Mouse (Mus musculus) embryo, embryonic 10 days (tissue): ENCODE results near the gene Anapc7.

Experiments
- DNase-seq: peaks from one replicate; pipeline ENCODE4 v3.0.0-alpha.2; 2015; ENCODE audit warnings: low spot score

Anapc7 gene

DNA sequence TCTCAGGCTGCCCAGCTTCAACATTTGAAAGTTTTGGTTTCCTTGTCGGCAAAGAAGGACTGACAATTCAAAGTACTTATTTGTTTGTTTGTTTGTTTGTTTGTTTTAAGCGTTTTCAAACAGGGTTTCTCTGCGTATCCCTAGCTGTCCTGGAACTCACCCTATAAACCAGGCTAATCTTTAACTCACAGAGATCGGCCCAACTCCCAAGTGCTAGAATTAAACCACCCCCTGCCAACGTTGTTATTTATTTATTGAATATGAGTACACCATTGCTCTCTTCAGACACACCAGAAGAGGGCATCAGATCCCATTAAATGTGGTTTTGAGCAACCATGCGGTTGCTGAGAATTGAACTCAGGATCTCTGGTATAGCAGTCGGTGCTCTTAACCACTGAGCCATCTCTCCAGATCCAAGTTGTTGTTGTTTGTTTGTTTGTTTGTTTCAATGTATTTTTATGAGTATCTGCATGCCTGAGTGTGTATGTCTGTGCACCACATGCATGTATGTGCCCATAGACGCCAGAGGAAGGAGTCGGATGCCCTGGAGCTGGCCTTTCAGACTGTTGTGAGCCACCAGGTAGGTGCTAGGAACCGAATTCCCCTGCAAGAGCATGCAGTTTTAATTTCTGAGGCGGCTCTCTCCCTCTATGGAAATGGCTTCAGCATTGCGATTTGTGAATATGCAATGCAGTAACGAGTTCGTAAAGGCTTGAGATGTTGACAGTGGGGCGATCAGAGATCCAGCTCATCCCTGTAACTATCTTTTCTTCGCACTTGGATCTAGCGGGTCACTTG is at the start of gene Anapc7:
Anapc7 (plus strand) TSS at position 423 of the 798 bp plus-strand sequence.
- no peak for DNase-seq

DNA sequence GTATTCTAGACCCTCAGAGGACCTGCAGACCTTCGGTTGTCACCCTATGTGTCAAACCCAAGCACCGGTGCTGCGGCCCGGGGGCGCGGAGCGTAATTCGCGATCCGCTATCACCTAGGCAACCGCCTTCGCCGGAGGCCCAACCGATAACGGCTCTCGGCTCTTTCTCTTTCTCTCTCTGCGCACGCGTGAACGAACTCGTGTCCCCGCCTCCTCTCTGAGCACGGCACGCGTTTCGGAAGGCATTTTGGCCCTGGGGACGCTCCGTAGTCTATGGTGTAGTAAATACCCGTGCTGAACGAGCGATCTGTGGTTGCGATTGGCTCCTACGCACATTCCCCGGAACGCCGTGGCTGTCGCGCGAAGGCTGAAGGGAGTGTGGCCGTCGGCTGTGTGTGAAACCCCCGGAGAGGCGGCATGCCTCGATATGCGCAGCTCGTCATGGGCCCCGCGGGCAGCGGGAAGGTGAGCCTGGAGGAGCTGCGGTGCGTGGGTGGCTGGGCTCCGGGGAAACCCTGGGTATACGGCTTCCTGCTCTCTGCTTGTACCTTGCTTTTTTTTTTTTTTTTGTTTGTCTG is 49.2 kb upstream of the Anapc7 start, which contains the start of gene Fam216a:
Fam216a (minus strand) TSS at position 173 of the 578 bp plus-strand sequence.
- peak; percentile 100 for DNase-seq

DNA sequence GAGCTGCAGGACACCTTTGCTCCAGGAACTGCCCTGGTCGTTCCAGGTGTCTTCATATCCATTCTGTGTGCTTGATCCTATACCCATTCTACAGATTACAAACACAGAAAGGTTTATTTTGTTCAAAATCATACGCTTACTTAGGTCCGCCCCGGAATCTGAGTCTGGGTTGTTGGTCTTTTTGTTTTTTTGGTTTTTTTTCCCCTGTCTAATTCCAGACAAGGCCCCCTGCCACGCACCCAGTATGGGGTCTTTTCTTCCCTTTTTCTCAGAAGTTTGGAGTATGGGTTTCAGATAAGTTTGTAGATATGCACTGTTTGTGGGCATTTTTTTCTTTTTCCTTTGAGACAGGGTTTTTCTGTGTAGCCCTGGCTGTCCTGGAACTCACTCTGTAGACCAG is 48.6 kb upstream of the Anapc7 start:
- DNase-seq = no peak

DNA sequence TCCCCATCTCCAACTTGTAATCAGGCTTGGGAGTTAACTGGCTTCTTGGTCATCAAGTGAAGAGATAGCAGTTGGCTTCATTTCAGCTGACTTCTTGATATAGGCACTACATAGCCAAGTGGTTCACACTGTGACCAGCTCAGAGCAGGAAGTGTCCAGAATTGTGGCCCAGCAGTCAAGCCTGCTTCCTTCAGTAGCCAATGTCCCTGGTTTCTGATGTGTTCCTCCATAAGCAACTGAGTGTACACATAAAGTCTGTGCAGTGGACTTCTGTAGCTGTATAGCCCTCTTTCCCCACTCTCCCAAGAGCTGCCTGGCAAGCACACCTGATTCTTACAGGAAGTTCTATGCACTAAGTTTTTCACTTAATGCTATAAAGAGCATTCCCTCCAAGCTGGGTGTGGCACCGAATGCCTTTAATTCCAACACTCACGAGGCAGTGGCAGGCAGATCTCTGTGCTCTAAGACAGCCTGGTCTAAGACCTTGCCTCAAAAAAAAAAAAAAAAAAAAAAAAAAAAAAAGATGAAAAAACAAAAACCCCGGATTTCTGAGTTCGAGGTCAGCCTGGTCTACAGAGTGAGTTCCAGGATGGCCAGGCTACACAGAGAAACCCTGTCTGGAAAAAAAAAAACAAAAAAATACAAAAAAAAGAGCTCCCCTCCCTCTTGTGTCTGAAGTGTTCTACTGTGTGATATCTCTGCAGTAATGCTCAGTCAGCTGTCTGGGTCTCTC is 44.2 kb upstream of the Anapc7 start:
- no peak for DNase-seq

DNA sequence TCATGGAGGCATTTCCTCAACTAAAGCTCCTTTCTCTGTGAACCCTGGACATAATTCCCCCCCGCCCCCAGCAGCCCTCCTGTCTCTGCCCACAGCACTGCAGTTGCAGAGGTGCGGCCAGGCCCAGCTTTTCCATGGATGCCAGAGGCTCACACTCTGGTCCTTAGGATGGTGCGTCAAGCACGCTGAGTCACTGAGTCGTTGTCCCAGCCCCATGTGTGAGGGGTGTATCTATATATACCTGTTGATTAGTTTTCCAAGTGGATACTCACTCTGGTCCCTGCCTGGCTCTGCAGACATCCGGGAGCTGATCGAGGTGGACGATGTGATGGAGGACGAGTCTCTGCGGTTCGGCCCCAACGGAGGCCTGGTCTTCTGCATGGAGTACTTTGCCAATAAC is 43.3 kb upstream of the Anapc7 start:
- DNase-seq = no peak

DNA sequence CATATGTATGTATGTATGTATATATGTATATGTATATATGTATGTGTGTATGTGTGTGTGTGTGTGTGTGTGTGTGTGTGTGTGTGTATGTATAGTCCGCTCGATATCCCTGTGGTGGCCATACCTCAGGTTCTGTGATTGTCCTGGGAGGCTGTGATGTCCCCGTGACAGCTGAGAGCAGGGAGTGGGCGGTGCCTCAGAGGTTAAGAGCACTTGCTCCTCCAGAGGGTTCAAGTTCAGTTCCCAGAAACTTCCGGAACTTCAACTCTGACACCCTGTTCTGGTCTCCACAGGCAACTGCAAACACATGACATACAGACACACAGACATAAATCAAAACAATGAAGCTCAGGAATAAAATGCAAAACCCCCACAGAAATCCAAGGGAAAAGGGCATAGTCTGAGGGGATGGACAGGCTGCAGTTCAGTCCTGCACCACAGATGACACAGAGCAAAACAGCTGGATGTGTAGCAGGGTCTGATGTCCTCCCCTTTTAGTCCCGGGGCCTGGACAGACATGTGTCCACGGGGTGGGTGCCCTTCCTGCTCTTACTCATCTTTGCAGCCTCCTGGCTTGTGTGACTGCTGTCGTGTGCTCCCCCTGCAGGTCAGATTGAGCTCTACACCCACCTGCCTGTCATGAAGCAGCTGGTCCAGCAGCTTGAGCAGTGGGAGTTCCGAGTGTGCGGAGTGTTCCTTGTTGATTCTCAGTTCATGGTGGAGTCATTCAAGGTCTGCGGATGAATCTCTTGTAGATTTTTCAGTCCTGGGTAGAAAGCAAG is 41.9 kb upstream of the Anapc7 start:
- peak; percentile 89 for DNase-seq

DNA sequence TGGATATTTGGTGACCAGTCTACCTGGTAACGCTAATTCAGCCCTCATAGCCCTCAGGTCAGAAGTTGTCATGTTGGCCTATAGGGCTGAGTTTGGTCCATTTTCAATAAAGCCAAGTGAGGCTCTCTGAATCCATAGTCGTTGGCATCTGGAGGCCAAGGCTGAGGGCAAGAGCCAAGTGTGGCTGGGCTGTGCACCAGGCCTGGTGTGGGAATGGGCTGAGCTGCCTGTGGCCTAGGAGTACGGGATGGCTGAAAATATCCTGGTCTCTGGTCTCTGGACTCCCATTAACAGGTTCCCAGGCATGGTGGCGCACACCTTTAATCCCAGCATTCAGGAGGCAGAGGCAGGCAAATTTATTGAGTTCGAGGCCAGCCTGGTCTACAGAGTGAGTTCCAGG is 31.5 kb upstream of the Anapc7 start:
- no peak for DNase-seq

DNA sequence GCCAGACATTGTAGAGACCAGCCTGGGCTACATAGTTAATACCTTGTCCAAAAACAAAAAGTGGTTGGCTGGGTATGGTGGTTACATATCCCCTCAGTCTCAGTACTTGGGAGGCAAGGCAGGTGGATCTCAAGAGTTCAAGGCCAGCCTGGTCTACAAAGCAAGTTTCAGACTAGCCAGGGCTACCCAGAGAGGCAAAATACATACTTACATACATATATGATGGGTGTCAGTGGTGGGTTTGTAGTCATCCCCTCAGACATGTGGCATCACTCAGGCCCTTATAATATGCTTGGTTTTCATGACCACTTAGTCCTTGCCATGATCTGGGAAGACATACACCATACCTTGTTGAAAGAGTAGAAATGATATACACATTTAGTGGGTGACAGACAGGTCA is 30.8 kb upstream of the Anapc7 start:
- DNase-seq = no peak

DNA sequence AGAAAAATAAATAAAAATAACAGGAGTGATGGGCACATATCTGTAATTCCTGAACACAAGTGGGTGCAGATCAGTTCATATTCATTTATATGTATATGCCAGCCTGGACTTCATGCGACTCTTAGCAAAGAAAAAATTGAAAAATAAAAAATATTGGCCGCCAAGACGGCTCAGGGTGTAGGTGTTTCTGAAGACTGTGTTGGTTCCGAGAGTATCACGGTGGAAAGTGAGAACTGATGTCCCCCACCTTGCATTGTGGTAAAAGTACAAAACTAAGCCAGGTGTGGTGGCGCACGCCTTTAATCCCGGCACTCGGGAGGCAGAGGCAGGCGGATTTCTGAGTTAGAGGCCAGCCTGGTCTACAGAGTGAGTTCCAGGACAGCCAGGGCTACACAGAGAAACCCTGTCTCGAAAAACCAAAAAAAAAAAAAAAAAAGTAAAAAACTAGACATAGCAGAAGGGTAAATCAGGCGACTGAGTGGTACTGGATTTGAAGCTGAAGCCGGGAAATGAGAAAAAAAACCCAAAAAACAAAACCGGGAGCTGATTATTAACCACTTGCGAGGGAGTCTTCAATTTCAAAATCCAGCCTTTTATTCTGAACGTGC is 30.2 kb upstream of the Anapc7 start:
- no peak for DNase-seq

DNA sequence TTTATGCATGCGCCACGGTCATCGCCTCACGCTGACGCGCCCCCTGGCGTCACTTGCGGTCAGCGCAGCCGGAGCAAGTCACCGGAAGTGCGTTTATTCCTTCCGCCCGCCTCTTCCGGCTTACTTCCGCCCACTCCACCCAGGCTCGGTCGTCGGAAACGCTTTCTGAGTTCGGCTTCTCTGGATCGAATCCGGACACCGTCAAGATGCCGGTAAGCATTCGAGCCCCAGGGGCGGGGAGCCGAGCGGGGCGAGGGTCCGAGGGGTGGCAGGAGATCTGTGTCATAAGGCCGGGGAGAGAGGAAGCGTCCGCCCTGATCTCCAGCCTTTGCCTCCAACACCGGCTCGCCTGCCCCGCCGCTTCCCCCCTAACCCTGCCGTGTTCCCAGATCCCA is 29.7 kb upstream of the Anapc7 start, which contains the start of gene Arpc3:
Arpc3 (plus strand) TSS at position 93 of the 395 bp plus-strand sequence.
- peak; percentile 96 for DNase-seq

DNA sequence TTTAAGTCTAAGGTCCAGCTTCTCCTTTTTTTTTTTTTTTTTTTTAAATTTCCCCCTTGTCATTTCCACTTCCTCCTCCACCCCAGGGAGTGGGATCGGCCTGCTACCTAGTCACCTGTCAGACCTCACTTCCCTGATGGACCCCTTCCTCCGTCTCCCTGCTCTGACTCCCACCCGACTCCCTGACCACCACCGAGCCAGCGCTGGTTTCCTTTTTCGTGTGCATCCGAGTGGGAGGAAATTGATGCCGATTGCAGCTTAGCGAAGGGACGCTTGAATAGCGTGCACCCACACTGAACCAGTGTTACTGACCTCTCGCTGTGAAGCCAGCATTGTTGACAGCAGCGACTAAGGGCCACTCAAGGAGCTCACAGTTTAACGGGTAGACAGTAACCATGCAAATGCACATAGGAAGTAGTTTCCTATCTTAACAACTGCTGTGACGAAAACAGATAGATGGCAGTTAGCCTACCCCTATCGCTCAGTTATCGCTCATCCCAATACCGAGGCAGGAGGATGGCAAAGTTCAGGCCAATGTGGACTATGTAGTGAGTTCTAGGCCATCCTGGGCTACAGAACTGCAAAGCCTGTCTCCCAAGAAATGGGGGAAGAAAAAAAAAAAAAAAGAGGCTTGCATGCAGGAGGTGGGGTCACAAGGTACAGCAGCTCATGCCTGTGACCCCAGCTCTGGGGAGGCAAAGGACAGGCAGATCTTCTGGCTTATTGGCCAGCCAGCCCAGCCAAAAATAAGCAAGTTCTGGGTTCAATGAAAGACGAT is 29.1 kb upstream of the Anapc7 start:
- no peak for DNase-seq

DNA sequence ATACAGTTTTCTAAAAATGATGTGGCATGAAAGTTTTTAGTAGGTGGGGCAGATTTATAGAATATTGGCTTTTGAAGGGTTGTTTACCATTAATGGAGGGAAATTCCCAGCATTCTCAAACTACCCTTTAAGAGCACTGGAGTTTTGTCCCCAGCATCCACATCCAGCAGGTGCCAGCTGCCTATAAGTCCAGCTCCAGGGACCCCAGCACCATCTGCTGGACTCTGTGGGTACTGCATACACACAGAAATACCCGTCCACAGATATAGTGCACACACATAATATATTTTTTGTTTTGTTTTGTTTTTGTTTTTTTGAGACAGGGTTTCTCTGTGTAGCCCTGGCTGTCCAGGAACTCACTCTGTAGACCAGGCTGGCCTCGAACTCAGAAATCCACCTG is 27.6 kb upstream of the Anapc7 start:
- peak; percentile 71 for DNase-seq

DNA sequence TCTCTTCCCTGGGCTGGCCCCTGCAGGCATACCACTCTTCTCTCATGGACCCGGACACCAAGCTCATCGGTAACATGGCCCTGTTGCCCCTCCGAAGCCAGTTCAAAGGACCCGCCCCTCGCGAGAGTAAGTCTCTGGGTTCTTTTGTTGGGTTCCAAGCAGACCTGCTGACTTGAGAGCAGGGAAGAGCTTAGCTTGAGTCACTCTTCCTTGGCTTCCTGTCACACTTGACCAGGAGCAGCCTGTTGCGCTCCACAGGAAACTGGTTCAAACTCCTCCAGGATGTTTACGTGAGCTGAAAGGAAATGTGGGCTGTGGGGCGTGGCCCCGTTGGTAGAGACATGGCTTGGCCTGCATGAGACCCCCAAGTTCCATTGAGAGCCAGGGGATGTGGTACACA is 24.7 kb upstream of the Anapc7 start:
- DNase-seq = peak; percentile 25

DNA sequence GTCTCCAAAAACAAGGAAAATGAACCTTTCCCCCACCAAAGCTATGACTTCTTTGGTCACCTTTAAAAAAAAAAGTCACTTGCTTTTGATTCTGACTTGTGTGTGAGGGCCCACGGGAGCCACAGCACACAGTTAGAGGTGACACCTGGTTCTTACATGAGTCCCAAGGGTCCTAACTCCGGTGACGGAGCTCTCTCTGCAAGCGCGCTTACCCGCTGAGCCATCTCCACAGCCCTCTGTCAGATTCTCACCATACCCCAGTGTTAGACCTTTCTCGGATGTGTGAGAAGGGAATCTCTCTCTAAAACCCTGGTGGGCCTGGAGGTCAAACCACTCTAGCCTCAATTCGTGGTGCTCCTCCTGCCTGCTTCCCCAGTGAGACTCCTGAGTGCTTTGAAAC is 24.0 kb upstream of the Anapc7 start:
- DNase-seq = no peak

DNA sequence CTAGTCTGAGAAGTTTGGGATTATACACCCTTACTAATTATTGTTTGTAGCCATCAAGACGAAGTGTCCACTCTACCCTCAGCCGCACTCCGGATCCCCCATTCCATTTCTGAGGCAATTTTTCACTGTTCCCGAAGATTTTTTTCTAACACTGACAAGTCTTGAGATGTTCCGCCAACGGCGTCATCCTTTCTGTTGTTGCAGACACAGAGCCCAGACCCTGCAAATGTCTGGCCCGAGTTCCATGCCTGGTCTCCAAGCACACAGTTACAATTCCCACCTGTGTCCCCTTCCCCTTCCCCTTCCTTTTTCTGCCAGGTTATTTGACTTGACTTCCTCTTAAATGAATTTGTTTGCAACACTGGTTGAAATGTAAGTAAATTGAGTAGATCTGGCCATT is 21.6 kb upstream of the Anapc7 start:
- no peak for DNase-seq

DNA sequence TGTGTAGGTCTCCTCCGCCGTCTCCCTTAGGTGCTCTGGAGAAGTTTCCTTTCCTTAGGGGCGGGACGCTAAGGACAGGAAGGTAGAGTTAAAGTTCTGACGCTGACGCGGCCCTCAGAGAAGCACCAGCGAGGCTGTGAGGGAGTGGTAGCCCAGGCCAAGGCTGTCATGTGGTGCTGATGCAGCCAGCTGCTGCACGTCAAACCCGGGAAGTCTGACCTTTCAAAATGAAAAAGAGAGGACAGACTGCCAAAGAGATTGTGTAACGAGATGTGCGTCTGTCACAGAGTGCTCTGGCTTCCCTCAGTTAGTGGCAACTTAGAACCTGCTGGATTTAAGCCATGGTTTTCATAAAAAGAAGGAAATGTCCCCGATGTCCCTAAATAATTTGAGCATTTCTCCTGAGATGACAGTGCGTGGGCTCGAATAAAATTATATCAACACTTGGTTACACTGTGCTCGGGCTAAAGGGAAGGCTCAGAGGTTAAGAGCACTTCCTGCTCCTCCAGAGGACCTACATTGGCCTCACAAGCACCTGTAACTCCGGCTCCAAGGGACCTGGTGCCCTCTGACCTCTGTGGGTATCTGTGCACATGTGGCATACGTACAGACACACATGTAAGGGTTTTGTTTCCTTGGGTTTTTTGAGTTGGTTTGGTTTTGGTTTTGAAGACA is 20.7 kb upstream of the Anapc7 start:
- no peak for DNase-seq

DNA sequence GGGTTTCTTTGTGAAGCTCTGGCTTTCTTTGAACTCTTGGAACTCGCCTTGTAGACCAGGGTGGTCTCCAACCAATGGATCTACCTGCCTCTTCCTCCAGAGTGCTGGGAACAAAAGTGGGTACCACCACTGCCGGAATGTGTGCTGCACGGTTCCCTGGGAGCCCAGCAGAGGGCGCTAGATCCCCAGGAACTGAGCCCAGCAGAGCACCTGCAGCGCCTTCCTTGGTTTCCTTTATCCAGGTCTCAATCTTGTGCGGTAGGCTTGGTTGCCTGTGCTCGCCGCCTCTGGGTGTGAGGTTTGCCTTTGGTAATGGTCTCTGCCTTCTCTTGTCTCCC is 20.2 kb upstream of the Anapc7 start:
- peak; percentile 65 for DNase-seq

DNA sequence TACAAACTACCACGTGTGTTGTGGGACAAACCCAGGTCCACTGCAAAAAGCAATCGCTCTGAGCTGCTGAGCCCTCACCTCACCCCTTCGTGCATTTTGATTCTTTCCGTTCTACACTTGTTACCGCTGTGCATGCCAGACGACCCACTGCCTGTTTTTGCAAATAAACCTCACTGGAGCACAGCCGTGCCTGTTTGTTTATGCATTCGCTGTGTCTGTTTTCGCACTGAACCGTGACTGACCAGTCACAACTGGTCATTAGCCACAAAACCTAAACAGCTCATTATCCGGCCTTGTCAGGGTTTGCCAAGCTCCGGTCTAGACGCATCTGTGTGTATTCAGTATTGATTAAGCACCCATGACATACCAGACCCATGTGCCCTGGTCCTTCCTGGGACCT is 19.3 kb upstream of the Anapc7 start:
- no peak for DNase-seq

DNA sequence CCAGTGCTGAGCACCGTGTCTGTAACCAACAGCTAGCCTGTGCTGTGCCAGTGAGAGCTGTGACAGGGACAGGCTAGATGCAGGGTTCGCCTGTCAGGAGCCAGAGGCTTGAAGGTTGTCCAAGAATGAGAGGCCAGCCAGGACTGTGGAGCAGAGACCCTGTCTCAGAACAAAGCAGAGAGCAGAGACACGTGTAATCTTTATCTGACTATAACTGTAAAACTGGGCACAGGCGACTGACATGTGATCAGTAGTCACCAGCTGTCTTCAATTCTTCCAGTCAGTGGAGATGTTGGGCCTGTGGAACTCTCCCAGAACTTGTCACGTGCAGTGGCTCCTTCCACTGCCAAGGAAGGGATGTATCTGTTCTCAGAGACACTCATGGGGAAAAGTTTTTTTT is 18.7 kb upstream of the Anapc7 start:
- DNase-seq = no peak

DNA sequence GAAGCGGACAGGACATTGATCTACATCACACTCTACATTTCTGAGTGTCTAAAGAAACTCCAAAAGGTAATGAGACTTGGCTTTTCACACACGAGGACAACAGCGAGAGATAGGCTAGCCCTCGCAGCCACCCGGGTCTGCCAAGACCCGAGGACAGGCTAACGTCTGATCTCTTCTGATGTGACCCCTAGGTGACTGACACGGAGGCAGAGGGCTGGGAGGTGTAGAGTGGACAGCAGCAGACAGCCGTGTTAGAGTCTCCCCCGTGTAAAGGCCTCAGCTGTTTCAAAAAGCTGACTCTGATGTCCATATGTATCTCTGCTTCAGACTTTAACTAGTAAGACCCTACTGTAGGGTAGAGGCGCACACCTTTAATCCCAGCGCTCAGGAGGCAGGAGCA is 18.1 kb upstream of the Anapc7 start:
- no peak for DNase-seq

DNA sequence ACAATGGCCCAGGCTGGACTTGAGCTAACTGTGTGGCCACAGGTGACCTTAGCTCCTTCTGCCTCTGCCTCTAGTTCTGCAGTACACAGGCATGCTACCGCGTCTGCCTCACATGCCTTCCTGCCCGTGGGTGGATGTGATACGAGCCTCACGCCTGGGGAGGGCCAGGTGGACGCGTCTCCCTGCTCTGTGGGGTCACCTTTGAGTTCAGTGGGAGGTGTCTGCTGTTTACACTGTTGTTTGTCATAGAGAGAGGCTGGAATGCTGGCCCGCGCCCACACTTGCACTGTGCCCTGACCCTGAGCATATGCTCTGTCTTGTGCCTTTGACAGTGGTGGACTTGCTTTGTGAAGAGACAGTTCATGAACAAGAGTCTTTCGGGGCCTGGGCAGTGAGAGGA is 16.0 kb upstream of the Anapc7 start:
- DNase-seq = no peak
